Mouse (Mus musculus) heart, embryonic 15.5 days (tissue): Measurements from ENCODE around the gene Gsta4. TPM values are rescaled to one million over a fixed set of nuclear protein-coding genes. Genes with fewer than 3 reads are reported as not detected.
A peak's percentile ranks its signal among the peaks of the same experiment; 100 is the strongest.

Source experiments
- ATAC-seq: fragments of 200-750 bp; cut with Nextera tagmentation; replicated peaks from 2 replicates; pipeline ENCODE4 v1.8.0; 2017; ENCODE audit warnings: low read depth, moderate TSS enrichment; ENCODE audit not compliant: insufficient number of reproducible peaks, insufficient read depth, low FRiP score
- H3K27ac ChIP-seq: fragments of 300-500 bp; sonication (generic); 2 replicates; pipeline ENCODE4 v1.5.1; 2015; ENCODE audit warnings: mild to moderate bottlenecking, inconsistent platforms
- H3K27me3 ChIP-seq: fragments of 300-500 bp; sonication (generic); 2 replicates; pipeline ENCODE4 v1.6.1; 2015; ENCODE audit warnings: inconsistent platforms
- H3K36me3 ChIP-seq: fragments of 300-500 bp; sonication (generic); 2 replicates; pipeline ENCODE4 v1.6.1; 2015; ENCODE audit warnings: mild to moderate bottlenecking, inconsistent platforms
- H3K4me1 ChIP-seq: fragments of 300-500 bp; sonication (generic); replicated peaks from 2 replicates; pipeline ENCODE4 v1.6.1; 2015; ENCODE audit warnings: inconsistent platforms
- H3K4me2 ChIP-seq: fragments of 300-500 bp; sonication (generic); 2 replicates; pipeline ENCODE4 v1.6.1; 2015; ENCODE audit warnings: inconsistent platforms, mild to moderate bottlenecking, moderate library complexity
- H3K4me3 ChIP-seq: fragments of 300-500 bp; sonication (generic); 2 replicates; pipeline ENCODE4 v1.5.1; 2015; ENCODE audit warnings: mild to moderate bottlenecking, inconsistent platforms
- H3K9ac ChIP-seq: fragments of 300-500 bp; sonication (generic); 2 replicates; pipeline ENCODE4 v1.6.1; 2015; ENCODE audit warnings: mild to moderate bottlenecking, inconsistent platforms
- H3K9me3 ChIP-seq: fragments of 300-500 bp; sonication (generic); replicated peaks from 2 replicates; pipeline ENCODE4 v1.6.1; 2016; ENCODE audit warnings: inconsistent platforms
- WGBS: fragments of 180-500 bp; shearing (Covaris S2); methylation state at CpG from one replicate; pipeline ENCODE4 v1.1.7; 2015; ENCODE audit warnings: mixed read lengths; 5-methylcytosine and 5-hydroxymethylcytosine counted together
- polyA plus RNA-seq: library from polyadenylated mRNA; unstranded; fragments of >200 nt; fragmentation: Nextera tagmentation; extraction: Ambion mirVana; gene quantifications from 2 replicates; pipeline ENCODE4 v1.2.1, GENCODE M21; 2015

The Gsta4 gene
- polyA plus RNA-seq, 1 experiment from 2014 or later: 67.4 TPM

DNA sequence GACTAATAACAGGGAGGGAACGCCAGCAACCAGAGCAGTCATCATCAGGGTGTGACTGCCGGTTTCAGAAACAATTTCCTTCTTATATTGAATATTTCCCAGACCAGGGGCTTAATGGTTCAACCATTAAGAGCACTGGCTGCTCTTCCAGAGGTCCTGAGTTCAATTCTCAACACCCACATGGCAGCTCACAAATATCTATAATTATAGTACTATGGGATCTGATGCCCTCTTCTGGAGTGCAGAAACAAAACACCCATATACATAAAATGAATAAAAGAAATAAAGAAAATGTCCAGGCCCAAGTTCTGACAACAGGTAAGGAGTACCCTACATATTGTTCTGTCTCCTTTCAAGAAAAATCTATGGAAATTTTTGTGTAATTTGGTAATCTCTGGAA, 3.5 kb upstream of the Gsta4 start:
- H3K4me1 ChIP-seq: no peaks in the 10 kb centered on the region; the same call in none of the 2 replicates
- H3K9ac ChIP-seq: no peak overlapping the region
- no peak overlapping the region for H3K27ac ChIP-seq
- no peak for ATAC-seq
- H3K27me3 ChIP-seq: no peaks in the 10 kb centered on the region
- H3K4me2 ChIP-seq: no peak overlapping the region
- no peak overlapping the region for H3K4me3 ChIP-seq
- no peaks in the 10 kb centered on the region for H3K36me3 ChIP-seq
- WGBS: 85% methylated on average over 2 of the region's 2 CpGs
- H3K9me3 ChIP-seq: no peaks in the 10 kb centered on the region

DNA sequence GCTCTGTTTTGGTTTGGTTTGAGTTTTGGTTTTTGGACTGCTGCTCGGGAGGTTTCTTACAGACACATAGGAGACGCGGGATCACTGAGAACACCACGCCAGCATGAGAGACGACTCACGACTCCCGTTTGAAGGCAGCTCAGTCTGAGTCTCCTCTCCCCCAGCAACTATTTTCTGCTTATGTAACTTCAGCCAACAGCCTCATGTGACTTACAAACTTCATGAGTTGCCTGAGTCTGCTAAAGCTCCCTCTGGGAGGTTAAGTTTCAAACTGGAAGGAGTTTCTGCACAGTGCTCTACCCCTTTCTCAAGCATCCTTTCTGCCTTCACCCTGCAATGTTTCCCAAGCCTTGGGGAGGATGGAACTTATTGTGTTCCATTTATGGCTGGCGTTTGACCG, 3.1 kb downstream of the Gsta4 start:
- Histone ChIP-seq H3K4me3 (no peak overlapping the region), H3K27ac (no peak overlapping the region), H3K36me3 (no peaks in the 10 kb centered on the region), H3K27me3 (no peaks in the 10 kb centered on the region), H3K9ac (no peak overlapping the region), H3K4me1 (peaks cover 7% of the 10 kb centered on the region; the same call in 1 of the 2 replicates), H3K4me2 (no peak overlapping the region), H3K9me3 (no peaks in the 10 kb centered on the region)
- WGBS: 77% methylated on average over 9 of the region's 9 CpGs
- no peak for ATAC-seq

DNA sequence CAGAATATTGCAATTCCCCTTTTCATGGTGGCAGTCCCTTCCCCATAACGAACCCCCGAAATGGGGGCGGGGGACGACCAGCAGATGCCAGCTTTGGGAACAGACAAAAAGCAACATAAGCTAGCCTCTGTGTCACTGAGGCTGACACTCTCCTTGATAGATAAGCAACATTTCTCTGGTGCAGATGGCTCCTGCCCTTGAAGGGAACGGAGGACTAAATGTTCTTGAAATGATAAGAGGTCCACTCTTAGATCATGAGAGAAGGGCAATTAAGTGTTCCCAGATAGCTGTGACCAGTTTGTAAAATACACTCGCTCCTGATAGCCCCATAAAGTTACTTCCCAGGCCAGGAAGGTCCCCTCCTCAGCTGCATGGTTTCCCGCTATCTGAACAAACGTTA, 6.3 kb downstream of the Gsta4 start:
- H3K4me1 ChIP-seq: peaks cover 29% of the 10 kb centered on the region
- H3K9me3 ChIP-seq: no peaks in the 10 kb centered on the region
- no peaks in the 10 kb centered on the region for H3K36me3 ChIP-seq
- H3K4me2 ChIP-seq: no peak overlapping the region
- ATAC-seq: no peak
- 60% methylated on average over 8 of the region's 8 CpGs for WGBS
- no peaks in the 10 kb centered on the region for H3K27me3 ChIP-seq
- H3K9ac ChIP-seq: no peak overlapping the region
- no peak overlapping the region for H3K4me3 ChIP-seq
- H3K27ac ChIP-seq: no peak overlapping the region

- H3K9me3 ChIP-seq: no peaks in the 10 kb centered on the region
- peaks cover 29% of the 10 kb centered on the region for H3K4me1 ChIP-seq
- peak overlapping the region; percentile 55 for H3K4me3 ChIP-seq
- 4% methylated on average over 19 of the region's 19 CpGs for WGBS
- H3K4me2 ChIP-seq: peak overlapping the region; percentile 78
- H3K27ac ChIP-seq: no peak overlapping the region
- H3K36me3 ChIP-seq: no peaks in the 10 kb centered on the region
- ATAC-seq: no peak
- peak overlapping the region; percentile 39 for H3K9ac ChIP-seq
- H3K27me3 ChIP-seq: no peaks in the 10 kb centered on the region
Observed at GRCm38 (mm10) chr9:78190651-78191634, 8.4 kb downstream of the Gsta4 start.

DNA sequence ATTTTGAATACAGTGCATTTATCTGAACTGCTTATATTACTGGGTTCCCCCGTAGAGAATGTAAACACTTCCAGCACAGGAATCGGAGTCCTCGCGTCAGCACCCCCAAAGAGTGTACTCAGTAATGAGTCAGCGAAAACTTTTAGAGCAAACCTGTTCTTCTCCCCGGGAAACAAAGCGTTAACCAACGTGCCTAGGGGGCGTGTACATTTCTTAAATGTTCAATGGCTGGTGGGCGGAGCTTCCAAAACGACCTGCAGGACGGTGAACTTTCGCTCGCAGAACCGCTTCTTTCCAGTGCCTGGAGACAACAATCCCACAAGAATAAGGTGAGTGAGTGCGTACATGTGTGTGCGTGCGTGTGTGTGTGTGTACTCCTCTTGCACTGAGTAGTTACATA, 9.2 kb downstream of the Gsta4 start:
- Histone ChIP-seq H3K4me3 (peak overlapping the region; percentile 55), H3K36me3 (no peaks in the 10 kb centered on the region), H3K27ac (peak overlapping the region; percentile 50), H3K9ac (peak overlapping the region; percentile 39), H3K27me3 (no peaks in the 10 kb centered on the region), H3K9me3 (no peaks in the 10 kb centered on the region), H3K4me1 (peaks cover 29% of the 10 kb centered on the region), H3K4me2 (peak overlapping the region; percentile 78)
- peak; percentile 45; the same call in 1 of the 2 replicates for ATAC-seq
- under 1% methylated on average over 18 of the region's 18 CpGs for WGBS

DNA sequence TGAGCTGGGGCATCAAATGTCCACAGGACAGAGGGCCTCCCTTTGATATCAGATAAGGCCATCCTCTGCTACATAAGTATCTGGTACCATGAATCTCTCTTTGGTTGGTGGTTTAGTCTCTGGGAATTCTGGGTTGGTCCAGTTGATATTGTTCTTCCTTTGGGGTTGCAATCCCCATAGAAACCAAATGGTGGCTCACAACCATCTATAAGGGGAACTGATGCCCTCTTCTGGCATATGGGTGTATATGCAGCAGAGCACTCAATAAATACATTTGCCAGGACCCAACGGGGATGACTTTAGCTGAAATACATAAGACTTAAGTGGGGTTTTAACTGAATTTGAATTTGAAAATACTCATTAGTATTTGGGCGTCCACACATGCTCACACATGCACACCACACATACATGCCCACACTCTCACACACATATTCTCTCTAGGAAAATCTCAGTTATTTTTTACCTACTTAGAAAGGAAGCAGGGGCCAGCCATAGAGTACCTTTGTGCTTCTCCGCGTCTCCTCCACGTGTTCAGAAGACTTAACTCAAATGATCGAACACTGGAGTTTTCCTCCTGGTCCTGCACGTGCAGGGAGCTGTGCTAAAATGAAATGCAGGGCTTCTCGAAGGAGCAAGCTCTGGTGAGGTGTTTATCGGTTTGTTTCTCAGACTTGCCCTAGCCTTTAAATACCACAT, 11.5 kb downstream of the Gsta4 start:
- no peaks in the 10 kb centered on the region for H3K36me3 ChIP-seq
- 0 out of 2 replicates have a peak, but pooled peaks have one; percentile 9 for ATAC-seq
- H3K4me3 ChIP-seq: no peak overlapping the region
- H3K9ac ChIP-seq: no peak overlapping the region
- WGBS: 44% methylated on average over 9 of the region's 9 CpGs
- H3K4me1 ChIP-seq: peaks cover 25% of the 10 kb centered on the region
- 0 out of 2 replicates have a peak overlapping the region, but pooled peaks have one; percentile 78 for H3K4me2 ChIP-seq
- H3K27ac ChIP-seq: no peak overlapping the region
- no peaks in the 10 kb centered on the region for H3K9me3 ChIP-seq
- H3K27me3 ChIP-seq: no peaks in the 10 kb centered on the region

DNA sequence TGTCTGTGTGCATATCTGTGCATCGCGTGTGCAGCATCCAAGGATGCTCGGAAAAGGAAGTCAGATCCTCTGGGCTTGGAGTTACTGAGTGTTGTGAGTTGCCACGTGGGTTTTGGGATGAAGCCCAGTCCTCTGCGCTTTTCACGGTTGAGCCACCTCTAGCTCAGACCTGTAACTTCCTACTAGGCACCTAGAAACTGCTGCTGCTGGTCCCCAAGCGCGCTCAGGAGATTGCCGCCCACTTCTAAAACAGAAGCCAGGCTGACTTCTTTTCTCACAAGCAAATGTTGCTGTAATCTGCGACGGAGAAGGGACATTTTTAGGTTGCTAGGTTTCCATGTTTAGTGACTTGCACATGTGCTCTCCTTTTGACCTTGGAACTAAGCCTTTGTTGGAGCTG, 12.5 kb downstream of the Gsta4 start:
- H3K9ac ChIP-seq: no peak overlapping the region
- H3K4me3 ChIP-seq: no peak overlapping the region
- H3K4me1 ChIP-seq: peaks cover 25% of the 10 kb centered on the region
- no peak overlapping the region for H3K4me2 ChIP-seq
- H3K27me3 ChIP-seq: no peaks in the 10 kb centered on the region
- 80% methylated on average over 11 of the region's 11 CpGs for WGBS
- no peaks in the 10 kb centered on the region for H3K36me3 ChIP-seq
- H3K9me3 ChIP-seq: no peaks in the 10 kb centered on the region
- no peak overlapping the region for H3K27ac ChIP-seq
- ATAC-seq: no peak

- no peaks in the 10 kb centered on the region for H3K27me3 ChIP-seq
- ATAC-seq: no peak
- H3K9me3 ChIP-seq: no peaks in the 10 kb centered on the region
- WGBS: 91% methylated on average over 9 of the region's 9 CpGs
- H3K4me2 ChIP-seq: no peak overlapping the region
- peaks cover 9% of the 10 kb centered on the region for H3K4me1 ChIP-seq
- H3K9ac ChIP-seq: no peak overlapping the region
- H3K27ac ChIP-seq: no peak overlapping the region
- H3K36me3 ChIP-seq: no peaks in the 10 kb centered on the region
- no peak overlapping the region for H3K4me3 ChIP-seq
Observed at GRCm38 (mm10) chr9:78197801-78198200, 15.2 kb downstream of the Gsta4 start.

DNA sequence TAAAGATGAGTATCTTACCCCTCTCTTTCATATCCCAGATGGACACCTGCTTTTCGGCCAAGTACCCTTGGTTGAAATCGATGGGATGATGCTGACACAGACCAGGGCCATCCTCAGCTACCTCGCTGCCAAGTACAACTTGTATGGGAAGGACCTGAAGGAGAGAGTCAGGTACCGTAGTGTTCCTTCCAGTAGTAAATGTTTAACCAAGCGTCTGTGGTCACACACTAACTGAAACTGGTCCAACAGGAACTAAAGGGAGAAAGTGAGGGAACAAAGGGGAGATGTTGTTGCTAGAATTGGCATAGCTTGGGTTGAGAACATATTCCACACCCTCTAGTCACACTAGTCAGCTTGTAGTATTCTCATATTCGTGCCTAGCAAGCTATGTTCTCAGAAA, 21.6 kb downstream of the Gsta4 start:
- H3K4me2 ChIP-seq: no peak overlapping the region
- no peaks in the 10 kb centered on the region for H3K36me3 ChIP-seq
- H3K4me1 ChIP-seq: no peaks in the 10 kb centered on the region
- no peak for ATAC-seq
- H3K4me3 ChIP-seq: no peak overlapping the region
- 82% methylated on average over 6 of the region's 6 CpGs for WGBS
- no peaks in the 10 kb centered on the region for H3K9me3 ChIP-seq
- H3K27ac ChIP-seq: no peak overlapping the region
- H3K9ac ChIP-seq: no peak overlapping the region
- H3K27me3 ChIP-seq: no peaks in the 10 kb centered on the region

DNA sequence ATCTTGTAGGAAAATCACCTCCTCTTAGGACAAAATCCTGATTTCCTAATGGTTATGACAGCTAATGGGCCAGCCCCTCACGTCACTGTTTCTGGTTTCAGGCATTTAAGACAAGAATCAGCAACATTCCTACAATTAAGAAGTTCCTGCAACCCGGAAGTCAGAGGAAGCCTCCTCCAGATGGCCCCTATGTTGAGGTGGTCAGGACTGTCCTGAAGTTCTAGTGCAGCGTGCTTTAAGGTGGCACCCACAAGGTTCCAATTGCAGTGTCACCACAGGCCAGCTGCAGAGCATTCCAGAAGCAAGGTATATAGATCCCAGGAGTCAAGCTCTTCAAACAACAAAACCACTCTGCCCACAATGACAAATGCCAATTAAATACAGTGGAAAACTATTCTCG, 26.4 kb downstream of the Gsta4 start:
- H3K36me3 ChIP-seq: no peaks in the 10 kb centered on the region
- peaks cover 14% of the 10 kb centered on the region for H3K4me1 ChIP-seq
- H3K27ac ChIP-seq: no peak overlapping the region
- ATAC-seq: no peak
- no peak overlapping the region for H3K4me3 ChIP-seq
- no peak overlapping the region for H3K9ac ChIP-seq
- H3K27me3 ChIP-seq: no peaks in the 10 kb centered on the region
- no peaks in the 10 kb centered on the region for H3K9me3 ChIP-seq
- WGBS: 40% methylated on average over 4 of the region's 4 CpGs
- H3K4me2 ChIP-seq: no peak overlapping the region

DNA sequence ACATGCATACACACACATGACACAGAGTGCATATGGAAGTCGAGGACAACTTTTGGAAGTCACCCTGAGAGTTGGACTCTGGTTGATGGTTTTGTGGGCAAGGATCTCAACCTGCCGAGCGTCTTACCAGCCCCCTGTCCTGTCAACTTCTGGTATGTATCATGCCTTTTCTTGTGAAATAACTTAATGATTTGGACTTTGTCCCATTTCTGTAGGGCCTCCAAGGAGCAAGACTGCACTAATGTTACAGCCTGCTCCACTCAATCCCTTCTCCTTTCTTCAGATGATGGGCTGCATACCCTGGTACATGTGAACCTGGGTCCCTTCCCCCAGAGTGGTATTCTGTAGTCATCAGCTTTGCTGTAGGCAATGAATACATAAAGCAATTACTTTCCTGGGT, 27.5 kb downstream of the Gsta4 start:
- peaks cover 14% of the 10 kb centered on the region for H3K4me1 ChIP-seq
- ATAC-seq: no peak
- 79% methylated on average over 3 of the region's 3 CpGs for WGBS

More for the DNA sequence above, 27.5 kb downstream of the Gsta4 start:
- Histone ChIP-seq H3K4me2 (no peak overlapping the region), H3K4me3 (no peak overlapping the region), H3K9me3 (no peaks in the 10 kb centered on the region), H3K27ac (no peak overlapping the region), H3K36me3 (no peaks in the 10 kb centered on the region), H3K27me3 (no peaks in the 10 kb centered on the region), H3K9ac (no peak overlapping the region)
